Mouse (Mus musculus): ENCODE results near the gene Cd3g. TPM values are rescaled to one million over a fixed set of nuclear protein-coding genes. Genes with fewer than 3 reads are reported as not detected.

The Cd3g gene
- polyA plus RNA-seq, 1 experiment from 2014 or later = not detected

- no peaks in the 10 kb centered on the region for H3K27me3 ChIP-seq (ENCODE audit: insufficient read depth, low read length)
- no peak for ATAC-seq (ENCODE audit: low FRiP score, low TSS enrichment)
- H3K27ac ChIP-seq (ENCODE audit: low read length) = no peak within 1 kb of the TSS
- no peak within 1 kb of the TSS for H3K9ac ChIP-seq (replicated peaks; ENCODE audit: low read length)
- no peak within 1 kb of the TSS for H3K4me2 ChIP-seq (replicated peaks; ENCODE audit: low read depth, low read length)
- 84% methylated on average over 19 of the region's 19 CpGs for WGBS
- H3K9me3 ChIP-seq (ENCODE audit: low read length) = no peaks in the 10 kb centered on the region
- H3K36me3 ChIP-seq (ENCODE audit: insufficient read depth, low read length) = no peaks in the 10 kb centered on the region
- H3K4me1 ChIP-seq (ENCODE audit: insufficient read depth, low read length) = no peaks in the 10 kb centered on the region
- H3K4me3 ChIP-seq (ENCODE audit: low read length) = no peak within 1 kb of the TSS
These were observed 29.2 kb upstream of the Cd3g start, which contains the start of gene Cd3e for GRCm38 (mm10) chr9:45009180-45010078. Cd3e (minus strand) TSS chr9:45009627.

DNA sequence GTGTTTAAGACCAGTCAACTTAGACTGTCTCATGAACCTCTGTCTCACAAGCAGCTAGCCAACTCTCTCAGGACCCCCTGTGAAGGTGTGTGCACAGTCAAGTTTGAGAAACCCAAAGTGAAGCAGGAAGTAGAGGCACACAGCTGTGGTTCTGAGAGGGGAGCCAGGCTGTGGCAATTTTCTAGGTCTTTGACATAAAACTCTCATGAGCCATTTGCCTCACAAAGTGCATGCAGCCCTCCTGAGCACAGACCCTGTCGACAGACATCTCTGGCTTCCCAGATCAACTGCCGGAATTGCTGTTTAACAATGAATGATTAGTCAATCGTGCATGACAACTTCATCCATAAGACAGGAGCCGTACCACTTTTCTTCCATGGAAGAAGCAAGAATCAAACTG lies 28.1 kb upstream of the Cd3g start:
- Histone ChIP-seq H3K27ac (ENCODE audit: low read length) (no peak overlapping the region), H3K4me3 (ENCODE audit: low read length) (no peak overlapping the region), H3K9me3 (ENCODE audit: low read length) (no peaks in the 10 kb centered on the region), H3K36me3 (ENCODE audit: insufficient read depth, low read length) (no peaks in the 10 kb centered on the region), H3K9ac (replicated peaks; ENCODE audit: low read length) (no peak overlapping the region), H3K27me3 (ENCODE audit: insufficient read depth, low read length) (no peaks in the 10 kb centered on the region), H3K4me2 (replicated peaks; ENCODE audit: low read depth, low read length) (no peak overlapping the region), H3K4me1 (ENCODE audit: insufficient read depth, low read length) (no peaks in the 10 kb centered on the region)
- 78% methylated on average over 4 of the region's 4 CpGs for WGBS
- ATAC-seq (ENCODE audit: low FRiP score, low TSS enrichment) = no peak

DNA sequence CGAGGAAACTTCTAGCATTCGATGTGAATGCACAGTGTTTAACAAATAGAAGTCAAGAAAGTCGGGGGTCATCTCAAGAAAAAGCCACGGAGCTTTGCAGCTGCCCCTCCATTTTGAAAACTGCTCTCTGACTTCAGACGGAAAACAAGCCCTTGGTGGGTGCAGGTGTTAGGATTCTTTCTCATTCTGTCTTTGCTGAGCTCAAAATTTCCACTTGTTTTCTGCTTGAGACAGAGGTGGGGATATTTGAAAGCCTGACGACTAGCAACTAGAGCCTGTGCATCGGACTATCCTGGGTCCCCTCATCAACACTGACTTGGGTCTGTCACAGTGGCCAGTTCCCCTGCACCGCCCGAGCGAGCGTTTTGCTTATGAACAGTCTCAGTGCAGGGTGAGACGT lies 27.2 kb upstream of the Cd3g start:
- H3K36me3 ChIP-seq (ENCODE audit: insufficient read depth, low read length) = no peaks in the 10 kb centered on the region
- no peaks in the 10 kb centered on the region for H3K4me1 ChIP-seq (ENCODE audit: insufficient read depth, low read length)
- no peaks in the 10 kb centered on the region for H3K9me3 ChIP-seq (ENCODE audit: low read length)
- no peak overlapping the region for H3K9ac ChIP-seq (replicated peaks; ENCODE audit: low read length)
- no peak overlapping the region for H3K27ac ChIP-seq (ENCODE audit: low read length)
- H3K4me3 ChIP-seq (ENCODE audit: low read length) = no peak overlapping the region
- H3K27me3 ChIP-seq (ENCODE audit: insufficient read depth, low read length) = no peaks in the 10 kb centered on the region
- no peak overlapping the region for H3K4me2 ChIP-seq (replicated peaks; ENCODE audit: low read depth, low read length)
- WGBS = 74% methylated on average over 12 of the region's 12 CpGs
- no peak for ATAC-seq (ENCODE audit: low FRiP score, low TSS enrichment)

GRCm38 (mm10) chr9:45000249-45000648 lies 20.0 kb upstream of the Cd3g start:
- 60% methylated on average over 3 of the region's 3 CpGs for WGBS
- no peak overlapping the region for H3K4me2 ChIP-seq (replicated peaks; ENCODE audit: low read depth, low read length)
- no peaks in the 10 kb centered on the region for H3K9me3 ChIP-seq (ENCODE audit: low read length)
- no peak overlapping the region for H3K4me3 ChIP-seq (ENCODE audit: low read length)
- no peaks in the 10 kb centered on the region for H3K27me3 ChIP-seq (ENCODE audit: insufficient read depth, low read length)
- no peak overlapping the region for H3K27ac ChIP-seq (ENCODE audit: low read length)
- no peak overlapping the region for H3K9ac ChIP-seq (replicated peaks; ENCODE audit: low read length)
- H3K4me1 ChIP-seq (ENCODE audit: insufficient read depth, low read length) = no peaks in the 10 kb centered on the region
- H3K36me3 ChIP-seq (ENCODE audit: insufficient read depth, low read length) = no peaks in the 10 kb centered on the region
- no peak for ATAC-seq (ENCODE audit: low FRiP score, low TSS enrichment)

- ATAC-seq (ENCODE audit: low FRiP score, low TSS enrichment) = no peak
- H3K4me1 ChIP-seq (ENCODE audit: insufficient read depth, low read length) = no peaks in the 10 kb centered on the region
- H3K4me2 ChIP-seq (replicated peaks; ENCODE audit: low read depth, low read length) = no peak overlapping the region
- no peaks in the 10 kb centered on the region for H3K9me3 ChIP-seq (ENCODE audit: low read length)
- no peaks in the 10 kb centered on the region for H3K36me3 ChIP-seq (ENCODE audit: insufficient read depth, low read length)
- H3K27me3 ChIP-seq (ENCODE audit: insufficient read depth, low read length) = no peaks in the 10 kb centered on the region
- H3K27ac ChIP-seq (ENCODE audit: low read length) = no peak overlapping the region
- no peak overlapping the region for H3K9ac ChIP-seq (replicated peaks; ENCODE audit: low read length)
- WGBS = 59% methylated on average over 5 of the region's 5 CpGs
- no peak overlapping the region for H3K4me3 ChIP-seq (ENCODE audit: low read length)
These were observed 19.5 kb upstream of the Cd3g start for GRCm38 (mm10) chr9:44999776-45000175.

DNA sequence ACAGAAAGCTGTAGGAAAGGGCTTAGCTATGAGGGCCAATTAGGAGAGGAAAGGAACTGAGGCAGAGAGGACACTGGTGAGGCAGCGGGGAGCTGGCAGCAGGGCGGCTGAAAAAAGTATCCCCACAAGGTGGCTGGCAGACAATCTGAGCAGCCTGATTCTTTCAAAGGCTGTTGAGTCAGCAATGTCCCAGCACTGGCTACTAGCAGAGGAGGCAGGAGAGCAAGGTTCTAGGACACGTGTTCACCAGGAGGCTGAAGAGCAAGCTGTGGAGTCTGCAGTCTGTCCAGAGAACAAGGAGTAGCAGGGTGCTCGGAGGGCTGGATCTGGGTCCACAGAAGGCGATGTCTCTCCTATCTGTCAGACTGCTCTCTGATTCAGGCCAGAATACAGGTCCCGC lies 18.9 kb upstream of the Cd3g start:
- no peak for ATAC-seq (ENCODE audit: low FRiP score, low TSS enrichment)
- Histone ChIP-seq H3K4me1 (ENCODE audit: insufficient read depth, low read length) (no peaks in the 10 kb centered on the region), H3K4me2 (replicated peaks; ENCODE audit: low read depth, low read length) (no peak overlapping the region), H3K9ac (replicated peaks; ENCODE audit: low read length) (no peak overlapping the region), H3K27ac (ENCODE audit: low read length) (no peak overlapping the region), H3K9me3 (ENCODE audit: low read length) (no peaks in the 10 kb centered on the region), H3K4me3 (ENCODE audit: low read length) (no peak overlapping the region), H3K27me3 (ENCODE audit: insufficient read depth, low read length) (no peaks in the 10 kb centered on the region), H3K36me3 (ENCODE audit: insufficient read depth, low read length) (no peaks in the 10 kb centered on the region)
- 60% methylated on average over 6 of the region's 6 CpGs for WGBS

- no peaks in the 10 kb centered on the region for H3K4me1 ChIP-seq (ENCODE audit: insufficient read depth, low read length)
- no peaks in the 10 kb centered on the region for H3K9me3 ChIP-seq (ENCODE audit: low read length)
- no peak overlapping the region for H3K4me3 ChIP-seq (ENCODE audit: low read length)
- no peak overlapping the region for H3K9ac ChIP-seq (replicated peaks; ENCODE audit: low read length)
- no peaks in the 10 kb centered on the region for H3K27me3 ChIP-seq (ENCODE audit: insufficient read depth, low read length)
- H3K36me3 ChIP-seq (ENCODE audit: insufficient read depth, low read length) = no peaks in the 10 kb centered on the region
- no peak overlapping the region for H3K27ac ChIP-seq (ENCODE audit: low read length)
- no peak overlapping the region for H3K4me2 ChIP-seq (replicated peaks; ENCODE audit: low read depth, low read length)
- 54% methylated on average over 11 of the region's 11 CpGs for WGBS
- no peak for ATAC-seq (ENCODE audit: low FRiP score, low TSS enrichment)
These were observed 17.9 kb upstream of the Cd3g start for GRCm38 (mm10) chr9:44998138-44998537.

GRCm38 (mm10) chr9:44996590-44996989 lies 16.4 kb upstream of the Cd3g start:
- H3K4me2 ChIP-seq (replicated peaks; ENCODE audit: low read depth, low read length) = no peak overlapping the region
- WGBS = 94% methylated on average over 7 of the region's 7 CpGs
- no peak overlapping the region for H3K4me3 ChIP-seq (ENCODE audit: low read length)
- no peaks in the 10 kb centered on the region for H3K27me3 ChIP-seq (ENCODE audit: insufficient read depth, low read length)
- ATAC-seq (ENCODE audit: low FRiP score, low TSS enrichment) = no peak
- no peaks in the 10 kb centered on the region for H3K9me3 ChIP-seq (ENCODE audit: low read length)
- H3K9ac ChIP-seq (replicated peaks; ENCODE audit: low read length) = no peak overlapping the region
- H3K4me1 ChIP-seq (ENCODE audit: insufficient read depth, low read length) = no peaks in the 10 kb centered on the region
- no peaks in the 10 kb centered on the region for H3K36me3 ChIP-seq (ENCODE audit: insufficient read depth, low read length)
- H3K27ac ChIP-seq (ENCODE audit: low read length) = no peak overlapping the region

DNA sequence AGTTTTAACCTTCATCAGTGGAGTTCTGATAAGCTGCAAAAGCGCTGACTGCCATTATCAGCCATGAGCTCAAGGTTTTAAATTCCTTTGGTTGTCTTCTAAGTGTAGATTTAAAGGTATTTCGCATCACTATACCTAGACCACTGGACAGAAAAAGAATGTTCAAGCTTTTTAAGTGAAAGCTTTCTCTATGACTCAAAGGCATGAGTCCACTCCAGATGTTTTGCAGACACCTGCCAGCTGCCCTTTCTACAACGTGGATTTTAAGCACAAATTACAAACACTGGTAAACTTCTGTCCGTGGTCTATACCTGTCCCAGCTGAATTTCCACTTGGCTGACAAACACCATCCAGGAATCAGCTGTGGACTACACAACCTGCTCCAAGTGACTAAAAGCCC lies 14.7 kb upstream of the Cd3g start:
- no peak overlapping the region for H3K4me2 ChIP-seq (replicated peaks; ENCODE audit: low read depth, low read length)
- H3K4me1 ChIP-seq (ENCODE audit: insufficient read depth, low read length) = no peaks in the 10 kb centered on the region
- no peak overlapping the region for H3K27ac ChIP-seq (ENCODE audit: low read length)
- no peaks in the 10 kb centered on the region for H3K36me3 ChIP-seq (ENCODE audit: insufficient read depth, low read length)
- H3K4me3 ChIP-seq (ENCODE audit: low read length) = no peak overlapping the region
- no peaks in the 10 kb centered on the region for H3K27me3 ChIP-seq (ENCODE audit: insufficient read depth, low read length)
- H3K9ac ChIP-seq (replicated peaks; ENCODE audit: low read length) = no peak overlapping the region
- ATAC-seq (ENCODE audit: low FRiP score, low TSS enrichment) = no peak
- WGBS = 77% methylated on average over 4 of the region's 4 CpGs
- H3K9me3 ChIP-seq (ENCODE audit: low read length) = no peaks in the 10 kb centered on the region

- H3K27me3 ChIP-seq (ENCODE audit: insufficient read depth, low read length) = no peaks in the 10 kb centered on the region
- H3K4me3 ChIP-seq (ENCODE audit: low read length) = no peak overlapping the region
- no peak for ATAC-seq (ENCODE audit: low FRiP score, low TSS enrichment)
- H3K9ac ChIP-seq (replicated peaks; ENCODE audit: low read length) = no peak overlapping the region
- no peaks in the 10 kb centered on the region for H3K4me1 ChIP-seq (ENCODE audit: insufficient read depth, low read length)
- no peaks in the 10 kb centered on the region for H3K9me3 ChIP-seq (ENCODE audit: low read length)
- no peaks in the 10 kb centered on the region for H3K36me3 ChIP-seq (ENCODE audit: insufficient read depth, low read length)
- WGBS = 81% methylated on average over 2 of the region's 2 CpGs
- H3K27ac ChIP-seq (ENCODE audit: low read length) = no peak overlapping the region
- H3K4me2 ChIP-seq (replicated peaks; ENCODE audit: low read depth, low read length) = no peak overlapping the region
These were observed 13.0 kb upstream of the Cd3g start for GRCm38 (mm10) chr9:44993268-44993667.
